Mouse (Mus musculus): ENCODE data around the gene Pkd1l3. TPM values are rescaled to one million over a fixed set of nuclear protein-coding genes. Genes with fewer than 3 reads are reported as not detected.

Gene Pkd1l3
- 0.01 and 0.11 TPM in 2 replicates for polyA plus RNA-seq (2012; rRNA removed)

- H3K4me3 ChIP-seq (ENCODE audit: insufficient read depth, low read depth, low read length): peak within 1 kb of the TSS; percentile 5; the same call in 1 of the 2 replicates
- TF ChIP-seq POLR2A (IDR thresholded peaks at IDR 0.05; ENCODE audit: low read depth, low read length) (no peak), CTCF (conservative IDR thresholded peaks at IDR 0.05; ENCODE audit: insufficient read depth, insufficient read length, low read depth, low read length) (no peak)
Observed at GRCm38 (mm10) chr8:109614243-109615210, at the start of gene Pkd1l3. Gene Pkd1l3 (plus strand): TSS chr8:109614517.

GRCm38 (mm10) chr8:109564766-109565165, 49.6 kb upstream of the Pkd1l3 start:
- H3K4me1 ChIP-seq (ENCODE audit: control insufficient read depth, insufficient read depth, low read length): 0 out of 2 replicates have a peak, but pooled peaks cover 5% of the 10 kb centered on the region
- peaks cover 1% of the 10 kb centered on the region; the same call in 1 of the 2 replicates for H3K36me3 ChIP-seq (ENCODE audit: control insufficient read depth, insufficient read depth, low read length)
- peak overlapping the region; percentile 85 for H3K4me3 ChIP-seq (ENCODE audit: insufficient read depth, low read depth, low read length)
- WGBS: 3% methylated on average over 10 of the region's 10 CpGs
- no peak for TF ChIP-seq POLR2A (IDR thresholded peaks at IDR 0.05; ENCODE audit: low read depth, low read length)
- TF ChIP-seq CTCF (conservative IDR thresholded peaks at IDR 0.05; ENCODE audit: insufficient read depth, insufficient read length, low read depth, low read length): no peak
- H3K27ac ChIP-seq (ENCODE audit: insufficient read depth, low read depth, low read length): peak overlapping the region; percentile 79; the same call in 1 of the 2 replicates
- no peaks in the 10 kb centered on the region for H3K27me3 ChIP-seq (replicated peaks; ENCODE audit: control insufficient read depth, insufficient read depth, low read length)
- no peak for DNase-seq

More at GRCm38 (mm10) chr8:109614243-109615210, at the start of gene Pkd1l3:
- no peak within 1 kb of the TSS for H3K27ac ChIP-seq (ENCODE audit: insufficient read depth, low read depth, low read length)
- no peak for DNase-seq
- WGBS: 53% methylated on average over 27 of the region's 27 CpGs
- no peaks in the 10 kb centered on the region for H3K36me3 ChIP-seq (ENCODE audit: control insufficient read depth, insufficient read depth, low read length)
- no peaks in the 10 kb centered on the region for H3K27me3 ChIP-seq (replicated peaks; ENCODE audit: control insufficient read depth, insufficient read depth, low read length)
- H3K4me1 ChIP-seq (ENCODE audit: control insufficient read depth, insufficient read depth, low read length): no peaks in the 10 kb centered on the region

GRCm38 (mm10) chr8:109565498-109566333, 48.6 kb upstream of the Pkd1l3 start, which contains the start of the genes Dhx38 and Txnl4b:
Gene Dhx38 (minus strand): TSS chr8:109565861.
Gene Txnl4b (plus strand): TSS chr8:109565892.
- peak within 1 kb of the TSS; percentile 79 for H3K27ac ChIP-seq (ENCODE audit: insufficient read depth, low read depth, low read length)
- WGBS: under 1% methylated on average over 52 of the region's 52 CpGs
- H3K36me3 ChIP-seq (ENCODE audit: control insufficient read depth, insufficient read depth, low read length): peaks cover under 1% of the 10 kb centered on the region; the same call in 1 of the 2 replicates
- DNase-seq: peak; percentile 100
- no peak for TF ChIP-seq CTCF (conservative IDR thresholded peaks at IDR 0.05; ENCODE audit: insufficient read depth, insufficient read length, low read depth, low read length)
- TF ChIP-seq POLR2A (IDR thresholded peaks at IDR 0.05; ENCODE audit: low read depth, low read length): no peak
- 0 out of 2 replicates have a peak, but pooled peaks cover 5% of the 10 kb centered on the region for H3K4me1 ChIP-seq (ENCODE audit: control insufficient read depth, insufficient read depth, low read length)
- no peaks in the 10 kb centered on the region for H3K27me3 ChIP-seq (replicated peaks; ENCODE audit: control insufficient read depth, insufficient read depth, low read length)
- peak within 1 kb of the TSS; percentile 85 for H3K4me3 ChIP-seq (ENCODE audit: insufficient read depth, low read depth, low read length)

GRCm38 (mm10) chr8:109571139-109571538, 43.2 kb upstream of the Pkd1l3 start:
- Histone ChIP-seq H3K4me3 (ENCODE audit: insufficient read depth, low read depth, low read length) (no peak overlapping the region), H3K27ac (ENCODE audit: insufficient read depth, low read depth, low read length) (no peak overlapping the region), H3K27me3 (replicated peaks; ENCODE audit: control insufficient read depth, insufficient read depth, low read length) (no peaks in the 10 kb centered on the region), H3K36me3 (ENCODE audit: control insufficient read depth, insufficient read depth, low read length) (no peaks in the 10 kb centered on the region), H3K4me1 (ENCODE audit: control insufficient read depth, insufficient read depth, low read length) (0 out of 2 replicates have a peak, but pooled peaks cover 5% of the 10 kb centered on the region)
- WGBS: 89% methylated on average over 12 of the region's 12 CpGs
- no peak for DNase-seq
- TF ChIP-seq CTCF (conservative IDR thresholded peaks at IDR 0.05; ENCODE audit: insufficient read depth, insufficient read length, low read depth, low read length): no peak
- TF ChIP-seq POLR2A (IDR thresholded peaks at IDR 0.05; ENCODE audit: low read depth, low read length): no peak

- Histone ChIP-seq H3K4me1 (ENCODE audit: control insufficient read depth, insufficient read depth, low read length) (no peaks in the 10 kb centered on the region), H3K27me3 (replicated peaks; ENCODE audit: control insufficient read depth, insufficient read depth, low read length) (no peaks in the 10 kb centered on the region), H3K27ac (ENCODE audit: insufficient read depth, low read depth, low read length) (no peak overlapping the region), H3K4me3 (ENCODE audit: insufficient read depth, low read depth, low read length) (no peak overlapping the region), H3K36me3 (ENCODE audit: control insufficient read depth, insufficient read depth, low read length) (no peaks in the 10 kb centered on the region)
- TF ChIP-seq POLR2A (IDR thresholded peaks at IDR 0.05; ENCODE audit: low read depth, low read length) (no peak), CTCF (conservative IDR thresholded peaks at IDR 0.05; ENCODE audit: insufficient read depth, insufficient read length, low read depth, low read length) (no peak)
- no peak for DNase-seq
- 68% methylated on average over 4 of the region's 4 CpGs for WGBS
Observed at GRCm38 (mm10) chr8:109576311-109576710, 38.0 kb upstream of the Pkd1l3 start.

- peak; percentile 5 for DNase-seq
- H3K27me3 ChIP-seq (replicated peaks; ENCODE audit: control insufficient read depth, insufficient read depth, low read length): no peaks in the 10 kb centered on the region
- no peaks in the 10 kb centered on the region for H3K4me1 ChIP-seq (ENCODE audit: control insufficient read depth, insufficient read depth, low read length)
- H3K27ac ChIP-seq (ENCODE audit: insufficient read depth, low read depth, low read length): no peak within 1 kb of the TSS
- no peak within 1 kb of the TSS for H3K4me3 ChIP-seq (ENCODE audit: insufficient read depth, low read depth, low read length)
- 33% methylated on average over 8 of the region's 8 CpGs for WGBS
- H3K36me3 ChIP-seq (ENCODE audit: control insufficient read depth, insufficient read depth, low read length): no peaks in the 10 kb centered on the region
- TF ChIP-seq CTCF (conservative IDR thresholded peaks at IDR 0.05; ENCODE audit: insufficient read depth, insufficient read length, low read depth, low read length): no peak
- no peak for TF ChIP-seq POLR2A (IDR thresholded peaks at IDR 0.05; ENCODE audit: low read depth, low read length)
Observed at GRCm38 (mm10) chr8:109578900-109579301, 35.4 kb upstream of the Pkd1l3 start, which contains the start of gene Hp. Gene Hp (minus strand): TSS chr8:109579172.
